22 mouse cellular contexts compared by ENCODE assay signal in the genomic region with DNA sequence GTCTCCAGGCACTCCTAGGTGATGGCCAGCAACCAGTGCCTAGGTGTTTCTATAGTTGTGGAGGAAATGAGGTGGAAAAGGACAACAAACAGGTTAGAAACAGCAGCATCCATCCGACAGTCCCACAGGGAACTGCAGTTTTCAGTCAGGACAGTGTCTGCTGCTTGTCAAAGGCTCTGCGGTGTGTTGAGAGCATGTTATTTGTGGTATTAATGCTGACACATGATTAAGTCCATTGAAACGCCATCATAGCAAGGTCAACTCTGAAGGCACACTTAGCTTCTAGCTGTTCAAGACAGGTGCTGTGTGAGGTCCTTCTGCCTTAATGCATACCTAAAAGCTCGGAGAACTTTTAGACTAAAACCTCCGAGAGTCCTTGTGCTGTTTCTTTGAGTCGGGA.
DNase-seq lines count a peak whose midpoint lies in the region; ATAC-seq and TF ChIP-seq lines count a peak whose summit lies in the region.
"Had no signal": no experiment of that assay in that cellular context is flagged by ENCODE, and none has a peak within 500 bp of the region (broad histone marks: within the 10 kb centered on the region; RNA-seq: fewer than 3 reads in every experiment).

No protein-coding gene starts in this region.

- no peak overlapping the region for H3K4me2 ChIP-seq in heart, embryonic 15.5 days
- no peak overlapping the region for H3K4me2 ChIP-seq in heart, embryonic 16.5 days (ENCODE audit: low read depth, low read length)
- H3K4me2 ChIP-seq in heart, embryonic 11.5 days = no peak overlapping the region
- no peak overlapping the region for H3K4me2 ChIP-seq in heart, postnatal 0 days (ENCODE audit: low read depth, low read length)
- no peak overlapping the region for H3K4me2 ChIP-seq in midbrain, embryonic 11.5 days

- H3K79me2 ChIP-seq in heart, adult 2 months (replicated peaks; ENCODE audit: control insufficient read depth, insufficient read depth, low read length) = no peaks in the 10 kb centered on the region

- no peak for TF ChIP-seq EP300 in heart, postnatal 0 days (IDR thresholded peaks at IDR 0.05; ENCODE audit: low read depth)
- no peak for TF ChIP-seq EP300 in heart, adult 2 months (IDR thresholded peaks at IDR 0.05; ENCODE audit: insufficient read depth, low read depth, low read length)

- intact Hi-C loops in heart, postnatal 36 days (cut with DNase I) = no loop called here
- intact Hi-C loops in heart, adult 2 months (cut with DNase I) = no loop called here

- H3K4me1 ChIP-seq in heart, embryonic 15.5 days (replicated peaks) = peaks cover 4% of the 10 kb centered on the region; the same call in 1 of the 2 replicates
- no peaks in the 10 kb centered on the region for H3K4me1 ChIP-seq in heart, embryonic 16.5 days (ENCODE audit: control insufficient read depth, insufficient read depth, low read length)
- no peaks in the 10 kb centered on the region for H3K4me1 ChIP-seq in heart, embryonic 11.5 days (ENCODE audit: control insufficient read depth, insufficient read depth, low read length)
- no peaks in the 10 kb centered on the region for H3K4me1 ChIP-seq in heart, postnatal 0 days (ENCODE audit: control insufficient read depth, insufficient read depth)
- H3K4me1 ChIP-seq in heart, adult 2 months (ENCODE audit: control insufficient read depth, insufficient read depth, low read length) = no peaks in the 10 kb centered on the region
- H3K4me1 ChIP-seq in midbrain, embryonic 11.5 days (ENCODE audit: control insufficient read depth, insufficient read depth, low read length) = peaks cover 5% of the 10 kb centered on the region
- peaks cover 18% of the 10 kb centered on the region for H3K4me1 ChIP-seq in midbrain, embryonic 10.5 days

- no peak overlapping the region for H3K27ac ChIP-seq in heart, embryonic 15.5 days
- no peak overlapping the region for H3K27ac ChIP-seq in heart, embryonic 16.5 days (ENCODE audit: low read length)
- H3K27ac ChIP-seq in heart, embryonic 11.5 days (ENCODE audit: low read depth, low read length) = no peak overlapping the region
- H3K27ac ChIP-seq in heart, postnatal 0 days (ENCODE audit: low read depth) = no peak overlapping the region
- no peak overlapping the region for H3K27ac ChIP-seq in heart, adult 2 months
- H3K27ac ChIP-seq in midbrain, embryonic 11.5 days (ENCODE audit: low read depth, low read length) = no peak overlapping the region
- H3K27ac ChIP-seq in midbrain, embryonic 10.5 days (replicated peaks) = no peak overlapping the region

- TF ChIP-seq POLR2A in heart, adult 2 months (IDR thresholded peaks at IDR 0.05; ENCODE audit: insufficient read depth, low read depth, low read length) = no peak

- TF ChIP-seq CTCF in heart, postnatal 0 days (IDR thresholded peaks at IDR 0.05; ENCODE audit: low read depth) = no peak
- TF ChIP-seq CTCF in heart, adult 2 months (IDR thresholded peaks at IDR 0.05) = no peak

- H3K4me3 ChIP-seq in heart, embryonic 15.5 days = no peak overlapping the region
- no peak overlapping the region for H3K4me3 ChIP-seq in heart, embryonic 16.5 days (ENCODE audit: low read length)
- H3K4me3 ChIP-seq in heart, embryonic 11.5 days (ENCODE audit: low read depth, low read length) = no peak overlapping the region
- H3K4me3 ChIP-seq in heart, postnatal 0 days (ENCODE audit: low read depth, low read length) = no peak overlapping the region
- no peak overlapping the region for H3K4me3 ChIP-seq in heart, adult 2 months
- H3K4me3 ChIP-seq in midbrain, embryonic 11.5 days (ENCODE audit: low read depth, low read length) = no peak overlapping the region
- H3K4me3 ChIP-seq in midbrain, embryonic 10.5 days = no peak overlapping the region

- no peaks in the 10 kb centered on the region for H3K36me3 ChIP-seq in heart, embryonic 15.5 days
- H3K36me3 ChIP-seq in heart, embryonic 16.5 days (ENCODE audit: control insufficient read depth, insufficient read depth) = no peaks in the 10 kb centered on the region
- no peaks in the 10 kb centered on the region for H3K36me3 ChIP-seq in heart, embryonic 11.5 days (ENCODE audit: control insufficient read depth, insufficient read depth, low read length)
- H3K36me3 ChIP-seq in heart, postnatal 0 days (replicated peaks; ENCODE audit: control insufficient read depth, insufficient read depth, low read length) = no peaks in the 10 kb centered on the region
- no peaks in the 10 kb centered on the region for H3K36me3 ChIP-seq in heart, adult 2 months (ENCODE audit: control insufficient read depth, insufficient read depth, low read length)
- no peaks in the 10 kb centered on the region for H3K36me3 ChIP-seq in midbrain, embryonic 11.5 days (ENCODE audit: control insufficient read depth, insufficient read depth, low read length)
- no peaks in the 10 kb centered on the region for H3K36me3 ChIP-seq in midbrain, embryonic 10.5 days

- no peak overlapping the region for H3K9ac ChIP-seq in heart, embryonic 15.5 days
- H3K9ac ChIP-seq in heart, embryonic 16.5 days (ENCODE audit: low read length) = no peak overlapping the region
- no peak overlapping the region for H3K9ac ChIP-seq in heart, embryonic 11.5 days (ENCODE audit: low read depth, low read length)
- H3K9ac ChIP-seq in heart, postnatal 0 days (replicated peaks; ENCODE audit: low read depth, low read length) = no peak overlapping the region
- no peak overlapping the region for H3K9ac ChIP-seq in heart, adult 2 months (ENCODE audit: low read depth, low read length)
- no peak overlapping the region for H3K9ac ChIP-seq in midbrain, embryonic 11.5 days (ENCODE audit: low read length)

- H3K27me3 ChIP-seq in heart, embryonic 15.5 days = no peaks in the 10 kb centered on the region
- no peaks in the 10 kb centered on the region for H3K27me3 ChIP-seq in heart, embryonic 16.5 days (ENCODE audit: control insufficient read depth, insufficient read depth, low read length)
- no peaks in the 10 kb centered on the region for H3K27me3 ChIP-seq in heart, embryonic 11.5 days (ENCODE audit: control insufficient read depth, insufficient read depth, low read length)
- no peaks in the 10 kb centered on the region for H3K27me3 ChIP-seq in heart, postnatal 0 days (ENCODE audit: control insufficient read depth, insufficient read depth, low read length)
- H3K27me3 ChIP-seq in heart, adult 2 months (ENCODE audit: control insufficient read depth, insufficient read depth, low read length) = no peaks in the 10 kb centered on the region
- no peaks in the 10 kb centered on the region for H3K27me3 ChIP-seq in midbrain, embryonic 11.5 days (ENCODE audit: control insufficient read depth, insufficient read depth, low read length)
- no peaks in the 10 kb centered on the region for H3K27me3 ChIP-seq in midbrain, embryonic 10.5 days (ENCODE audit: low read depth, poor library complexity, severe bottlenecking)
- H3K27me3 ChIP-seq: CH12.LX, Patski had no signal

- no peak for DNase-seq in heart, postnatal 36 days
- peak; percentile 51 for DNase-seq in heart, postnatal 0 days (ENCODE audit: low spot score)
- no peak for DNase-seq in heart, adult 2 months
- peak; percentile 49 for DNase-seq in midbrain, embryonic 11.5 days (ENCODE audit: low spot score, missing footprints)
- no peak for DNase-seq in midbrain, embryonic 10.5 days (ENCODE audit: low spot score)
- DNase-seq: adrenal gland, adult 2 months; adrenal gland, adult 8-10 months; adrenal gland, postnatal 10 days; adrenal gland, postnatal 14 days; adrenal gland, postnatal 25 days; adrenal gland, postnatal 36 days; B cell, adult 2 months; cerebellum, adult 11 months; cerebellum, adult 11-12 months had no signal

- 59% methylated on average over 6 of the region's 6 CpGs for WGBS in heart, embryonic 15.5 days
- 57% methylated on average over 6 of the region's 6 CpGs for WGBS in heart, embryonic 16.5 days
- 67% methylated on average over 6 of the region's 6 CpGs for WGBS in heart, embryonic 11.5 days (ENCODE audit: insufficient replicate concordance)
- 41% methylated on average over 6 of the region's 6 CpGs for WGBS in heart, postnatal 0 days
- 73% methylated on average over 6 of the region's 6 CpGs for WGBS in heart, adult 2 months
- 89% methylated on average over 6 of the region's 6 CpGs for WGBS in midbrain, embryonic 11.5 days
- WGBS in midbrain, embryonic 10.5 days = 93% methylated on average over 6 of the region's 6 CpGs

- peak; percentile 53; the same call in 1 of the 2 replicates for ATAC-seq in heart, embryonic 15.5 days (replicated peaks; ENCODE audit: insufficient number of reproducible peaks, insufficient read depth, low FRiP score, low read depth)
- ATAC-seq in heart, embryonic 16.5 days (replicated peaks; ENCODE audit: extremely low read depth, insufficient read depth, low FRiP score) = 0 out of 2 replicates have a peak, but pooled peaks have one; percentile 45
- no peak for ATAC-seq in heart, embryonic 11.5 days (replicated peaks; ENCODE audit: insufficient number of reproducible peaks, low FRiP score, low TSS enrichment)
- peak; percentile 79 for ATAC-seq in heart, postnatal 0 days (ENCODE audit: insufficient read depth, low read depth)
- no peak for ATAC-seq in midbrain, embryonic 11.5 days (ENCODE audit: low FRiP score)
- ATAC-seq: activated CD4-positive, CD25-positive, alpha-beta regulatory T cell, adult 4 months; CD4-positive, CD25-positive, alpha-beta regulatory T cell, adult 4 months; Patski had no signal

- no peaks in the 10 kb centered on the region for H3K9me3 ChIP-seq in heart, embryonic 15.5 days (replicated peaks)
- no peaks in the 10 kb centered on the region for H3K9me3 ChIP-seq in heart, embryonic 16.5 days (replicated peaks; ENCODE audit: control insufficient read depth, low read length)
- H3K9me3 ChIP-seq in heart, embryonic 11.5 days (replicated peaks; ENCODE audit: control insufficient read depth, low read length) = no peaks in the 10 kb centered on the region
- H3K9me3 ChIP-seq in heart, postnatal 0 days (replicated peaks; ENCODE audit: control insufficient read depth, low read length) = no peaks in the 10 kb centered on the region
- no peaks in the 10 kb centered on the region for H3K9me3 ChIP-seq in midbrain, embryonic 11.5 days (ENCODE audit: control insufficient read depth, low read length)
- no peaks in the 10 kb centered on the region for H3K9me3 ChIP-seq in midbrain, embryonic 10.5 days (replicated peaks)
- H3K9me3 ChIP-seq: G1E had no signal

Comparison
In these comparisons a context has a peak if more than half of its experiments do, and no peak if none do; other contexts are left out.
1. ATAC-seq: peak in heart, embryonic 15.5 days (single experiment), heart, embryonic 16.5 days (single experiment) and heart, postnatal 0 days (single experiment); none in heart, embryonic 11.5 days (single experiment) and midbrain, embryonic 11.5 days (single experiment).
2. DNase-seq: peak in heart, postnatal 0 days (single experiment) and midbrain, embryonic 11.5 days (single experiment); none in heart, postnatal 36 days (0 of 2), heart, adult 2 months (0 of 2) and midbrain, embryonic 10.5 days (single experiment).